In genomic region chr9:62825791-62826393, GRCm38 (mm10) we compare ENCODE assay signal across 9 mouse cellular contexts. TPM values are rescaled to one million over a fixed set of nuclear protein-coding genes. Genes with fewer than 3 reads are reported as not detected.
DNase-seq lines count a peak whose midpoint lies in the region; ATAC-seq and TF ChIP-seq lines count a peak whose summit lies in the region.
"Had no signal": no experiment of that assay in that cellular context is flagged by ENCODE, and none has a peak within 500 bp of the region (broad histone marks: within the 10 kb centered on the region; RNA-seq: fewer than 3 reads in every experiment).

No protein-coding gene starts in this region.

- 11% methylated on average over 8 of the region's 9 CpGs for WGBS in intestine, embryonic 14.5 days
- WGBS in intestine, postnatal 0 days: 17% methylated on average over 9 of the region's 9 CpGs
- WGBS in limb, embryonic 10.5 days: 4% methylated on average over 8 of the region's 9 CpGs

- no peaks in the 10 kb centered on the region for H3K27me3 ChIP-seq in intestine, embryonic 14.5 days (replicated peaks; ENCODE audit: control insufficient read depth, insufficient read depth, low read length)
- H3K27me3 ChIP-seq in intestine, postnatal 0 days (replicated peaks; ENCODE audit: control insufficient read depth, insufficient read depth, low read length): no peaks in the 10 kb centered on the region
- H3K27me3 ChIP-seq in limb, embryonic 10.5 days (ENCODE audit: low read depth, poor library complexity, severe bottlenecking): no peaks in the 10 kb centered on the region
- H3K27me3 ChIP-seq: CH12.LX had no signal

- no peak overlapping the region for H3K4me3 ChIP-seq in intestine, embryonic 14.5 days (ENCODE audit: low read depth, low read length)
- no peak overlapping the region for H3K4me3 ChIP-seq in intestine, postnatal 0 days (ENCODE audit: low read depth, low read length)
- H3K4me3 ChIP-seq in limb, embryonic 10.5 days: peak overlapping the region; percentile 26; the same call in 1 of the 2 replicates
- H3K4me3 ChIP-seq in left cerebral cortex, adult 2 months: no peak overlapping the region

- H3K36me3 ChIP-seq in intestine, embryonic 14.5 days (ENCODE audit: control insufficient read depth, insufficient read depth, low read length): no peaks in the 10 kb centered on the region
- H3K36me3 ChIP-seq in intestine, postnatal 0 days (ENCODE audit: control insufficient read depth, insufficient read depth): no peaks in the 10 kb centered on the region
- no peaks in the 10 kb centered on the region for H3K36me3 ChIP-seq in limb, embryonic 10.5 days

- no peak for ATAC-seq in intestine, embryonic 14.5 days (replicated peaks; ENCODE audit: low FRiP score, low TSS enrichment, low read depth)
- ATAC-seq in intestine, postnatal 0 days: no peak

- H3K27ac ChIP-seq in intestine, embryonic 14.5 days (ENCODE audit: low read depth): peak overlapping the region; percentile 33; the same call in 1 of the 2 replicates
- no peak overlapping the region for H3K27ac ChIP-seq in intestine, postnatal 0 days (ENCODE audit: low read depth, low read length)
- H3K27ac ChIP-seq in limb, embryonic 10.5 days: peak overlapping the region; percentile 87
- H3K27ac ChIP-seq in left cerebral cortex, adult 2 months: no peak overlapping the region

- no peak overlapping the region for H3K9ac ChIP-seq in intestine, embryonic 14.5 days (ENCODE audit: low read length)
- no peak overlapping the region for H3K9ac ChIP-seq in intestine, postnatal 0 days (ENCODE audit: low read depth, low read length)

- TF ChIP-seq CTCF in intestine, postnatal 0 days (IDR thresholded peaks at IDR 0.05; ENCODE audit: low read depth): no peak
- TF ChIP-seq CTCF in left cerebral cortex, adult 2 months (IDR thresholded peaks at IDR 0.05): no peak

- H3K4me1 ChIP-seq in intestine, embryonic 14.5 days (replicated peaks; ENCODE audit: control insufficient read depth, insufficient read depth, low read length): peaks cover 7% of the 10 kb centered on the region
- H3K4me1 ChIP-seq in intestine, postnatal 0 days (replicated peaks; ENCODE audit: control insufficient read depth, insufficient read depth, low read length): peaks cover 2% of the 10 kb centered on the region; the same call in 1 of the 2 replicates
- peaks cover 43% of the 10 kb centered on the region for H3K4me1 ChIP-seq in limb, embryonic 10.5 days

- peak overlapping the region; percentile 15; the same call in 1 of the 2 replicates for H3K4me2 ChIP-seq in intestine, embryonic 14.5 days (ENCODE audit: low read length)
- no peak overlapping the region for H3K4me2 ChIP-seq in intestine, postnatal 0 days (replicated peaks; ENCODE audit: low read depth)

- peak; percentile 54 for DNase-seq in intestine, embryonic 14.5 days (ENCODE audit: low spot score)
- DNase-seq in embryo, embryonic 10 days (ENCODE audit: low spot score): peak; percentile 67
- DNase-seq in limb, embryonic 10.5 days (ENCODE audit: low spot score): peak; percentile 64
- DNase-seq in retina, embryonic 14.5 days (ENCODE audit: low spot score): peak; percentile 55
- no peak for DNase-seq in frontal cortex, adult 2 months (ENCODE audit: extremely low spot score in 1 of 2, low spot score in 1 of 2)
- DNase-seq in left cerebral cortex, adult 2 months (ENCODE audit: extremely low spot score in 1 of 2, low spot score in 2 of 2): no peak
- DNase-seq in right cerebral cortex, adult 2 months (ENCODE audit: low spot score in 2 of 2): no peak

- H3K9me3 ChIP-seq in intestine, embryonic 14.5 days (ENCODE audit: control insufficient read depth, low read length): no peaks in the 10 kb centered on the region
- H3K9me3 ChIP-seq in intestine, postnatal 0 days (ENCODE audit: control insufficient read depth): no peaks in the 10 kb centered on the region
- H3K9me3 ChIP-seq in limb, embryonic 10.5 days (replicated peaks): no peaks in the 10 kb centered on the region

- intact Hi-C loops in left cerebral cortex, adult 2 months (cut with DNase I): loop anchor here (5.0 to 10.0 kb wide), 3 partner anchors 44 to 269 kb away; no protein-coding TSS in a partner anchor

RNA-seq across cellular contexts. Expression of gene Cln6, which starts 12.7 kb away (rescaled TPM):
- polyA plus RNA-seq in intestine, embryonic 14.5 days (2014; fragmentation: Nextera tagmentation; extraction: Ambion mirVana): 30.6 and 31.3 TPM in 2 replicates
- polyA plus RNA-seq in intestine, postnatal 0 days (2015; fragmentation: Nextera tagmentation; extraction: Ambion mirVana): 60.3 and 63.3 TPM in 2 replicates
- polyA plus RNA-seq in limb, embryonic 10.5 days (2016; fragmentation: Nextera tagmentation; extraction: Ambion mirVana): 16.4 and 18.5 TPM in 2 replicates
- 16.5 and 18.4 TPM in 2 replicates for polyA plus RNA-seq in frontal cortex, adult 2 months (2012; rRNA removed)
- 10 to 100 TPM; 10.0 to 11.9 TPM for total RNA-seq in left cerebral cortex, adult 2 months (2021)

RNA-seq across cellular contexts. Expression of gene Fem1b, which starts 14.2 kb away (rescaled TPM):
- polyA plus RNA-seq in intestine, embryonic 14.5 days (2014; fragmentation: Nextera tagmentation; extraction: Ambion mirVana): 32.3 and 33.2 TPM in 2 replicates
- 8.9 and 9.2 TPM in 2 replicates for polyA plus RNA-seq in intestine, postnatal 0 days (2015; fragmentation: Nextera tagmentation; extraction: Ambion mirVana)
- 27.3 and 30.3 TPM in 2 replicates for polyA plus RNA-seq in limb, embryonic 10.5 days (2016; fragmentation: Nextera tagmentation; extraction: Ambion mirVana)
- polyA plus RNA-seq in frontal cortex, adult 2 months (2012; rRNA removed): 42.9 and 44.5 TPM in 2 replicates
- 100 to 1,000 TPM; 104 to 107 TPM for total RNA-seq in left cerebral cortex, adult 2 months (2021)

RNA-seq across cellular contexts. Expression of gene Calml4, which starts 32.0 kb away (rescaled TPM):
- 101 and 106 TPM in 2 replicates for polyA plus RNA-seq in intestine, embryonic 14.5 days (2014; fragmentation: Nextera tagmentation; extraction: Ambion mirVana)
- polyA plus RNA-seq in intestine, postnatal 0 days (2015; fragmentation: Nextera tagmentation; extraction: Ambion mirVana): 597 and 634 TPM in 2 replicates
- 3.8 and 4.4 TPM in 2 replicates for polyA plus RNA-seq in limb, embryonic 10.5 days (2016; fragmentation: Nextera tagmentation; extraction: Ambion mirVana)
- polyA plus RNA-seq in frontal cortex, adult 2 months (2012; rRNA removed): 0.23 and 0.64 TPM in 2 replicates
- 1 to 10 TPM in 1 of 2 experiments, under 1 TPM in 1; 0.75 to 1.1 TPM for total RNA-seq in left cerebral cortex, adult 2 months (2021)
- total RNA-seq: CH12.LX had no signal

Comparison
In these comparisons a context has a peak if more than half of its experiments do, and no peak if none do; other contexts are left out.
1. H3K27ac ChIP-seq: peak in intestine, embryonic 14.5 days (single experiment) and limb, embryonic 10.5 days (single experiment); none in intestine, postnatal 0 days (single experiment) and left cerebral cortex, adult 2 months (single experiment).
2. DNase-seq: peak in intestine, embryonic 14.5 days (single experiment), embryo, embryonic 10 days (single experiment), limb, embryonic 10.5 days (single experiment) and retina, embryonic 14.5 days (single experiment); none in frontal cortex, adult 2 months (0 of 2), left cerebral cortex, adult 2 months (0 of 2) and right cerebral cortex, adult 2 months (0 of 2).
3. RNA of gene Calml4, which starts 32.0 kb away (polyA plus RNA-seq): 597 to 634 TPM in intestine, postnatal 0 days and 101 to 106 TPM in intestine, embryonic 14.5 days; 3.8 to 4.4 TPM in limb, embryonic 10.5 days and 0.23 to 0.64 TPM in frontal cortex, adult 2 months; every median in the first group is over 10 times any median in the second.